Mouse (Mus musculus) erythroblast, embryonic 14.5 days (primary cell): Measurements from ENCODE around the gene Atf7.

ENCODE experiments used
- GATA1 ChIP-seq: IDR thresholded peaks from 2 replicates; pipeline ENCODE4 v1.6.1; 2012; ENCODE audit warnings: low read length, inconsistent platforms, mixed read lengths
- TAL1 ChIP-seq: IDR thresholded peaks from 3 replicates; pipeline ENCODE4 v1.6.1; 2012; ENCODE audit warnings: low read length, inconsistent platforms, mixed read lengths

DNA sequence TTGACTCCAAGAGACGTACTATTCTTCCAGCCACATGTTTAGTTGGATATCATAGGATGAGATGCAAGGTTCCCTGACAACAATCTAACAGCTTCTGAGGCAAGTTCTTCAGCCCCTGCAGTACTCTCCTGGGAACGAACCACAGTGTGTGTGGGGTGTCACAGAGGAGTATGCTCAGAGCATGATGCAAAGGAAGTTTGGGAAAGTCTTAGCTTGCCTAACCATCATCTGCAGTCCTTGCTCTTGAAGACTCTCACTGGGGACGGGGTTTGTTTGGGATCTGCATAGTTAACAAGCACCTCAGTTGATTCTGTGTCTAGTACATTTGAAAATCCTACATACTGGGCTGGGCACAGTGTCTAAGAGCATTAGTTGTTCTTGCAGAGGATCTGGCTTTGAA lies 116.9 kb downstream of the Atf7 start:
- TF ChIP-seq GATA1, result no peak
- TF ChIP-seq TAL1, result no peak
